Mouse (Mus musculus) hindbrain, embryonic 14.5 days (tissue): Measurements from ENCODE around the gene Tcte3. TPM values are rescaled to one million over a fixed set of nuclear protein-coding genes. Genes with fewer than 3 reads are reported as not detected.
"Not testable (repeated sequence)": the region's sequence is repeated elsewhere in the genome, so short reads cannot be mapped to it uniquely, and the experiment has no call there.

ENCODE experiments used
- ATAC-seq: fragments of 200-750 bp; cut with Nextera tagmentation; 2 replicates; pipeline ENCODE4 v1.8.0; 2017; ENCODE audit warnings: moderate number of reproducible peaks, mild to moderate bottlenecking, moderate TSS enrichment, moderate library complexity; ENCODE audit not compliant: low FRiP score
- DNase-seq: peaks from one replicate; pipeline ENCODE4 v3.0.0-alpha.2; 2015; ENCODE audit warnings: low spot score
- H3K27ac ChIP-seq: fragments of 300-500 bp; sonication (generic); 2 replicates; pipeline ENCODE4 v1.5.1; 2014; ENCODE audit warnings: mild to moderate bottlenecking, moderate library complexity
- H3K27me3 ChIP-seq: fragments of 300-500 bp; sonication (generic); 2 replicates; pipeline ENCODE4 v1.6.1; 2014; ENCODE audit warnings: mild to moderate bottlenecking, low read length, mixed read lengths; ENCODE audit not compliant: control insufficient read depth, insufficient read depth
- H3K36me3 ChIP-seq: fragments of 300-500 bp; sonication (generic); replicated peaks from 2 replicates; pipeline ENCODE4 v1.6.1; 2014; ENCODE audit not compliant: control insufficient read depth, insufficient read depth
- H3K4me1 ChIP-seq: fragments of 300-500 bp; sonication (generic); replicated peaks from 2 replicates; pipeline ENCODE4 v1.6.1; 2014; ENCODE audit warnings: antibody characterized with exemption, low read length, mixed read lengths; ENCODE audit not compliant: control insufficient read depth, insufficient read depth
- H3K4me2 ChIP-seq: fragments of 300-500 bp; sonication (generic); replicated peaks from 2 replicates; pipeline ENCODE4 v1.6.1; 2014; ENCODE audit warnings: mild to moderate bottlenecking, moderate library complexity
- H3K4me3 ChIP-seq: fragments of 300-500 bp; sonication (generic); replicated peaks from 2 replicates; pipeline ENCODE4 v1.5.1; 2014; ENCODE audit warnings: mild to moderate bottlenecking, low read length
- H3K9ac ChIP-seq: fragments of 300-500 bp; sonication (generic); 2 replicates; pipeline ENCODE4 v1.6.1; 2014
- H3K9me3 ChIP-seq: fragments of 300-500 bp; sonication (generic); 2 replicates; pipeline ENCODE4 v1.6.1; 2016; ENCODE audit warnings: low read length; ENCODE audit not compliant: control insufficient read depth
- WGBS: fragments of 180-500 bp; shearing (Covaris S2); extraction: QIAGEN DNeasy Blood & Tissue Kit; methylation state at CpG from one replicate; pipeline ENCODE4 v1.1.7; 2014; 5-methylcytosine and 5-hydroxymethylcytosine counted together
- polyA plus RNA-seq: library from polyadenylated mRNA; unstranded; fragments of >200 nt; fragmentation: Nextera tagmentation; extraction: Ambion mirVana; gene quantifications from 2 replicates; pipeline ENCODE4 v1.2.1, GENCODE M21; 2014

Tcte3 gene
- polyA plus RNA-seq, 1 experiment from 2014 or later = not detected

DNA sequence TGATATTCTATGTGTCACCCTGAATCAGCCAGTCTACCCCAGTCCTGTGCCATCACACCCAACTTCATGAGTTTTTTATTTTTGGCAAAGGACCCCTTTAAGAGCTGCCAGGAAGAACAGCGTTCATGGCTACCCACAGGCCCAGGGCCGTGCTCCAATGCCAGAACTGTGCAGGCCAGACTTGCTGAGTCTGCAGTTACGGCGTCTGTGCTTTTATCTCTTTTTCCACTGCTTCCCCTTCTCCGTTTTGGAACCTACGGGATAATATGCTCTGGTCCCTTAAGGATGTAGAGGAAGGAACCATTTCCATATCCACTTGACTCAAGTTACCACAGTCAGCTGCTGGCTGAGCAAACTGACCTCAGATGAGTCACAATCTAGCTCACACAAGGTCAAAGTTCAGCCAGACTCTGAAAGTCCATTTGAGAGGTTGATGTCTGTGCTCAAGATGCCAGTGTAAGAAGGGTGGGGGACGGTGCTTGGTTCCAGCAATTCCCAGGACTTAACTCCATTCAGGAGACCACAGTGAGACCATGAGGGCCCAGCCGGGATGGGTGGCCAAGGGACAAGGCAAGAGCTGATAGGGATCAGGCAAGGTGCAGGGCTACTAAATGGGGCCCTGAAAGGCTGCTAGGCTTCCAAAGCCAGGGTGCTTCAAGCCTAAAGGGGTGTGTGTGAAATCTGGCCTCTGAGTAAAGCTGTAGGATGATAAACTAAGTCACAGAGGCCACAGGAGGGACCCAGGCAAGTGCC is 26.9 kb upstream of the Tcte3 start:
- no peak overlapping the region for H3K4me3 ChIP-seq
- H3K9ac ChIP-seq = no peak overlapping the region
- no peak for DNase-seq
- H3K36me3 ChIP-seq = peaks cover 13% of the 10 kb centered on the region; the same call in 1 of the 2 replicates
- H3K4me2 ChIP-seq = no peak overlapping the region
- peaks cover 9% of the 10 kb centered on the region for H3K4me1 ChIP-seq
- ATAC-seq = no peak
- H3K9me3 ChIP-seq = no peaks in the 10 kb centered on the region
- H3K27ac ChIP-seq = no peak overlapping the region
- H3K27me3 ChIP-seq = no peaks in the 10 kb centered on the region
- whole genome bisulfite sequencing = 81% methylated on average over 8 of the region's 8 CpGs

GRCm38 (mm10) chr17:15066911-15067310 is 25.6 kb upstream of the Tcte3 start:
- Histone ChIP-seq H3K4me3 (no peak overlapping the region), H3K9ac (no peak overlapping the region), H3K27ac (no peak overlapping the region), H3K4me1 (peaks cover 9% of the 10 kb centered on the region), H3K9me3 (no peaks in the 10 kb centered on the region), H3K36me3 (peaks cover 24% of the 10 kb centered on the region), H3K27me3 (no peaks in the 10 kb centered on the region), H3K4me2 (no peak overlapping the region)
- DNase-seq = no peak
- WGBS = 60% methylated on average over 1 of the region's 1 CpGs
- ATAC-seq = no peak

GRCm38 (mm10) chr17:15066066-15066465 is 24.8 kb upstream of the Tcte3 start:
- peak; percentile 82 for ATAC-seq
- DNase-seq = peak; percentile 72
- Histone ChIP-seq H3K27me3 (no peaks in the 10 kb centered on the region), H3K4me1 (peaks cover 9% of the 10 kb centered on the region), H3K4me2 (peak overlapping the region; percentile 40), H3K9me3 (no peaks in the 10 kb centered on the region), H3K4me3 (0 out of 2 replicates have a peak overlapping the region, but pooled peaks have one; percentile 2), H3K9ac (peak overlapping the region; percentile 32), H3K36me3 (peaks cover 33% of the 10 kb centered on the region), H3K27ac (peak overlapping the region; percentile 75)
- WGBS = 41% methylated on average over 6 of the region's 6 CpGs

- H3K4me3 ChIP-seq = 0 out of 2 replicates have a peak overlapping the region, but pooled peaks have one; percentile 2
- H3K27ac ChIP-seq = peak overlapping the region; percentile 75
- DNase-seq (peak; percentile 88), ATAC-seq (peak; percentile 76)
- H3K4me1 ChIP-seq = peaks cover 9% of the 10 kb centered on the region
- peaks cover 38% of the 10 kb centered on the region for H3K36me3 ChIP-seq
- H3K9me3 ChIP-seq = no peaks in the 10 kb centered on the region
- no peaks in the 10 kb centered on the region for H3K27me3 ChIP-seq
- peak overlapping the region; percentile 32 for H3K9ac ChIP-seq
- peak overlapping the region; percentile 40 for H3K4me2 ChIP-seq
- 42% methylated on average over 13 of the region's 13 CpGs for WGBS
Measured at GRCm38 (mm10) chr17:15065391-15066024, 24.2 kb upstream of the Tcte3 start.

GRCm38 (mm10) chr17:15060356-15060755 is 19.1 kb upstream of the Tcte3 start:
- DNase-seq = no peak
- H3K36me3 ChIP-seq = peaks cover 87% of the 10 kb centered on the region
- H3K9ac ChIP-seq = no peak overlapping the region
- no peak overlapping the region for H3K4me2 ChIP-seq
- H3K27me3 ChIP-seq = no peaks in the 10 kb centered on the region
- H3K9me3 ChIP-seq = no peaks in the 10 kb centered on the region
- H3K27ac ChIP-seq = no peak overlapping the region
- no peak for ATAC-seq
- no peaks in the 10 kb centered on the region for H3K4me1 ChIP-seq
- WGBS = 90% methylated on average over 6 of the region's 6 CpGs
- no peak overlapping the region for H3K4me3 ChIP-seq

DNA sequence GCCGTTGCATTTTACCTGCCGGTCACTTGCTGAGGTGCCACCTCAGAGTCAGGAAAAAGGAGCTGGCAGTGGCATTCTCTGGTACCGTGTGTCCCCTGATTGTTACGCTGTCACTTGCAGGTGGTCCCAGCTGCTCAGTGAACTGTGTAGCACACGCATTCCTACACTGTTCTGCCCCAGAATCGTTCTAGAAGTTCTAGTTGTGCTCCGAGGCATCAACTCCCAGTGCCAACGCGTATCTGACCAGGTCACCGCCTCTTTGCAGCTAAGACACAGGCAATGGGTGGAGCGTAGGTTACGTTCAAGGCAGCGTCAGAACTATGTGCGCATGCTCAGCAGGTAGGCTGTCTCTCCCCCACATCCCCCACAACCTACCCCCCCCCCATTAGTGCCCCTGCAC is 18.4 kb upstream of the Tcte3 start:
- no peak for ATAC-seq

DNA sequence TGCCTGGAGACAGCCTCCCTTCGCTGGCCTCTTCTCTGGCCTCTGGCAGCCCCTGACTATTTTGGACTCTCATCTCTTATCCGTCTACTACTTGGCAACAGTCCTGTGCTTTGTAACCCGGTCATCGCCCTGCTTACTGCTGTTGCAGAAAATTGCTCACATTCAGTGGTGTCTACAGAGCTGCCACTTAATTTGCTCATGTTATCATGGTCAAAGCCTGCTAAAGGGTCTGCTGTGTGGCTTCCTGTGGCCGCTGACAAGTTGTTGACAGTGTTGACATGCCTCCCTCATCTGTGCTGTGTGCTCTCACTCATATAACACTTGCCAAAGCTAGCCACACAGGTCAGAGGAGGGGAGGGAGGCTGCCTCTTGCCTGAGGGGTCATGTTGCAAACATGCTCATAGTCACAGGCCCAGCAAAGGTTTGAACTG is 16.9 kb upstream of the Tcte3 start:
- H3K36me3 ChIP-seq = peaks cover 76% of the 10 kb centered on the region

More for the DNA sequence above, 18.4 kb upstream of the Tcte3 start:
- WGBS = 96% methylated on average over 14 of the region's 14 CpGs
- no peak overlapping the region for H3K4me2 ChIP-seq
- no peak overlapping the region for H3K4me3 ChIP-seq
- no peak for DNase-seq
- H3K4me1 ChIP-seq = no peaks in the 10 kb centered on the region
- no peak overlapping the region for H3K9ac ChIP-seq
- no peaks in the 10 kb centered on the region for H3K27me3 ChIP-seq
- no peak overlapping the region for H3K27ac ChIP-seq
- H3K9me3 ChIP-seq = no peaks in the 10 kb centered on the region
- H3K36me3 ChIP-seq = peaks cover 90% of the 10 kb centered on the region

GRCm38 (mm10) chr17:15055925-15056324 is 14.6 kb upstream of the Tcte3 start:
- H3K27me3 ChIP-seq = no peaks in the 10 kb centered on the region
- H3K4me1 ChIP-seq = no peaks in the 10 kb centered on the region
- WGBS = 87% methylated on average over 4 of the region's 4 CpGs
- ATAC-seq (no peak), DNase-seq (no peak)
- no peaks in the 10 kb centered on the region for H3K9me3 ChIP-seq
- no peak overlapping the region for H3K9ac ChIP-seq
- H3K4me3 ChIP-seq = no peak overlapping the region
- H3K4me2 ChIP-seq = no peak overlapping the region
- no peak overlapping the region for H3K27ac ChIP-seq
- H3K36me3 ChIP-seq = peaks cover 56% of the 10 kb centered on the region

More for the DNA sequence above, 16.9 kb upstream of the Tcte3 start:
- Histone ChIP-seq H3K4me2 (no peak overlapping the region), H3K4me1 (no peaks in the 10 kb centered on the region), H3K27me3 (no peaks in the 10 kb centered on the region), H3K27ac (no peak overlapping the region), H3K9ac (no peak overlapping the region), H3K9me3 (no peaks in the 10 kb centered on the region), H3K4me3 (no peak overlapping the region)
- ATAC-seq (no peak), DNase-seq (no peak)
- WGBS = 92% methylated on average over 5 of the region's 5 CpGs

- H3K4me1 ChIP-seq, H3K9ac ChIP-seq, H3K27ac ChIP-seq, ATAC-seq, H3K27me3 ChIP-seq, H3K9me3 ChIP-seq, DNase-seq, H3K4me3 ChIP-seq, H3K4me2 ChIP-seq: not testable (repeated sequence)
- H3K36me3 ChIP-seq = peaks cover 35% of the 10 kb centered on the region
- WGBS = 90% methylated on average over 11 of the region's 13 CpGs
Measured at GRCm38 (mm10) chr17:15053829-15054200, 12.5 kb upstream of the Tcte3 start.
